In the genomic region with DNA sequence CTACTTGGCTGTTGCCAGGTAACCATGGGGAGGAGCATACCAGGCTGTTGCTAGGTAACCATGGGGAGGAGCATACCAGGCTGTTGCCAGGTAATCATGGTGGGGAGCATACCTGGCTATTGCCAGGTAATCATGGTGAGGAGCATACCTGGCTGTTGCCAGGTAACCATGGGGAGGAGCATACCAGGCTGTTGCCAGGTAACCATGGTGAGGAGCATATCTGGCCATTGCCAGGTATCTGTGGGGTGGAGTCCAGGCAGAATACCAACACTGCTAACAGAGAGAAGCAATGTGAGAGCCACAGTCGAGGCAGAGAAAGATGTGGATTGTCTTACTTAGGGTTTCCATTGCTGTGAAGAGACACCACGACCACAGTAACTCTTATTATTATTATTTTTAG, we compare ENCODE assay signal across 20 mouse cellular contexts.
A peak's percentile ranks its signal among the peaks of the same experiment; 100 is the strongest.
DNase-seq lines count a peak whose midpoint lies in the region; ATAC-seq lines count a peak whose summit lies in the region.
"Had no signal": no experiment of that assay in that cellular context is flagged by ENCODE, and none has a peak within 500 bp of the region (broad histone marks: within the 10 kb centered on the region; RNA-seq: fewer than 3 reads in every experiment).

No protein-coding gene starts in this region.

- no peaks in the 10 kb centered on the region for H3K36me3 ChIP-seq in forebrain, embryonic 14.5 days (ENCODE audit: control insufficient read depth, insufficient read depth, low read length)
- H3K36me3 ChIP-seq in forebrain, embryonic 16.5 days (ENCODE audit: control insufficient read depth, insufficient read depth): no peaks in the 10 kb centered on the region
- H3K36me3 ChIP-seq: embryonic facial prominence, embryonic 12.5 days had no signal

- H3K27me3 ChIP-seq in forebrain, embryonic 14.5 days (replicated peaks; ENCODE audit: control insufficient read depth, insufficient read depth, low read length): no peaks in the 10 kb centered on the region
- H3K27me3 ChIP-seq in forebrain, embryonic 16.5 days (replicated peaks; ENCODE audit: control insufficient read depth, insufficient read depth, low read length): no peaks in the 10 kb centered on the region
- H3K27me3 ChIP-seq: CH12.LX; embryonic facial prominence, embryonic 12.5 days; forebrain, embryonic 13.5 days had no signal

- peaks cover 8% of the 10 kb centered on the region; the same call in 1 of the 2 replicates for H3K4me1 ChIP-seq in forebrain, embryonic 14.5 days (ENCODE audit: control insufficient read depth, insufficient read depth, low read length)
- H3K4me1 ChIP-seq in forebrain, embryonic 16.5 days (replicated peaks; ENCODE audit: control insufficient read depth, insufficient read depth, low read length): peaks cover 12% of the 10 kb centered on the region

- H3K9ac ChIP-seq in forebrain, embryonic 14.5 days (ENCODE audit: low read length): no peak overlapping the region
- H3K9ac ChIP-seq in forebrain, embryonic 16.5 days (replicated peaks; ENCODE audit: low read depth, low read length): no peak overlapping the region
- H3K9ac ChIP-seq: embryonic facial prominence, embryonic 12.5 days; forebrain, embryonic 13.5 days; forebrain, postnatal 0 days had no signal

- H3K4me2 ChIP-seq in forebrain, embryonic 14.5 days (ENCODE audit: low read length): no peak overlapping the region
- H3K4me2 ChIP-seq in forebrain, embryonic 16.5 days (ENCODE audit: low read length): no peak overlapping the region
- H3K4me2 ChIP-seq: embryonic facial prominence, embryonic 12.5 days; forebrain, embryonic 13.5 days had no signal

- H3K4me3 ChIP-seq in forebrain, embryonic 14.5 days (ENCODE audit: low read depth, low read length): no peak overlapping the region
- H3K4me3 ChIP-seq in forebrain, embryonic 16.5 days (replicated peaks; ENCODE audit: low read length): no peak overlapping the region
- H3K4me3 ChIP-seq: embryonic facial prominence, embryonic 10.5 days; embryonic facial prominence, embryonic 12.5 days; forebrain, embryonic 13.5 days had no signal

- DNase-seq in forebrain, embryonic 14.5 days (ENCODE audit: low spot score): no peak
- DNase-seq in ES-CJ7 (ENCODE audit: low read depth, low spot score) (peak; percentile 37), ZHBTc4 (ENCODE audit: low read depth, low spot score) (peak; percentile 57)
- no peak for DNase-seq in urinary bladder, adult 2 months (ENCODE audit: low spot score)
- DNase-seq: adrenal gland, adult 8-10 months; adrenal gland, postnatal 14 days; adrenal gland, postnatal 36 days; B cell, adult 2 months; cerebellum, adult 11-12 months; cerebellum, adult 2 months; cerebellum, adult 9-10 months; cerebellum, postnatal 10 days; cerebellum, postnatal 25 days; forebrain, postnatal 0 days had no signal

- 91% methylated on average over 2 of the region's 2 CpGs for WGBS in forebrain, embryonic 14.5 days
- WGBS in forebrain, embryonic 16.5 days: 87% methylated on average over 2 of the region's 2 CpGs

- H3K27ac ChIP-seq in forebrain, embryonic 14.5 days (ENCODE audit: low read depth, low read length): 0 out of 2 replicates have a peak overlapping the region, but pooled peaks have one; percentile 5
- H3K27ac ChIP-seq in forebrain, embryonic 16.5 days (ENCODE audit: low read length): no peak overlapping the region
- H3K27ac ChIP-seq: embryonic facial prominence, embryonic 10.5 days; embryonic facial prominence, embryonic 12.5 days; forebrain, embryonic 13.5 days had no signal

- no peaks in the 10 kb centered on the region for H3K9me3 ChIP-seq in forebrain, embryonic 14.5 days (replicated peaks; ENCODE audit: control insufficient read depth, low read length)
- no peaks in the 10 kb centered on the region for H3K9me3 ChIP-seq in forebrain, embryonic 16.5 days (ENCODE audit: control insufficient read depth, low read length)
- H3K9me3 ChIP-seq: embryonic facial prominence, embryonic 12.5 days; forebrain, embryonic 13.5 days had no signal

- no peak for ATAC-seq in forebrain, embryonic 14.5 days
- ATAC-seq in forebrain, embryonic 16.5 days: no peak
- ATAC-seq: CD4-positive, CD25-positive, alpha-beta regulatory T cell, adult 4 months; forebrain, embryonic 13.5 days; forebrain, postnatal 0 days had no signal

Comparison
In these comparisons a context has a peak if more than half of its experiments do, and no peak if none do; other contexts are left out.
1. DNase-seq: peak in ES-CJ7 (single experiment) and ZHBTc4 (single experiment); none in forebrain, embryonic 14.5 days (single experiment) and urinary bladder, adult 2 months (single experiment).